In genomic region chr5:143253881-143254486, GRCm38 (mm10) we compare ENCODE assay signal across 8 mouse cellular contexts. TPM values are rescaled to one million over a fixed set of nuclear protein-coding genes. Genes with fewer than 3 reads are reported as not detected.
DNase-seq lines count a peak whose midpoint lies in the region; ATAC-seq lines count a peak whose summit lies in the region.

No protein-coding gene starts in this region.

- peak overlapping the region; percentile 15; the same call in 1 of the 2 replicates for H3K9ac ChIP-seq in heart, embryonic 15.5 days
- H3K9ac ChIP-seq in embryonic facial prominence, embryonic 15.5 days = 0 out of 2 replicates have a peak overlapping the region, but pooled peaks have one; percentile 4
- peak overlapping the region; percentile 57 for H3K9ac ChIP-seq in limb, embryonic 13.5 days

- H3K9me3 ChIP-seq in heart, embryonic 15.5 days (replicated peaks) = no peaks in the 10 kb centered on the region
- no peaks in the 10 kb centered on the region for H3K9me3 ChIP-seq in embryonic facial prominence, embryonic 15.5 days (replicated peaks)
- no peaks in the 10 kb centered on the region for H3K9me3 ChIP-seq in limb, embryonic 13.5 days

- no peak for ATAC-seq in heart, embryonic 15.5 days (replicated peaks; ENCODE audit: insufficient number of reproducible peaks, insufficient read depth, low FRiP score, low read depth)
- ATAC-seq in embryonic facial prominence, embryonic 15.5 days (ENCODE audit: insufficient number of reproducible peaks, low FRiP score, low TSS enrichment, low read depth) = no peak
- ATAC-seq in limb, embryonic 13.5 days (ENCODE audit: low FRiP score, low read depth) = peak; percentile 17; the same call in 1 of the 2 replicates
- ATAC-seq in erythroid progenitor cell, adult 5-6 weeks (replicated peaks; ENCODE audit: low FRiP score, poor library complexity, severe bottlenecking) = no peak

- peaks cover 11% of the 10 kb centered on the region; the same call in 1 of the 2 replicates for H3K36me3 ChIP-seq in heart, embryonic 15.5 days
- H3K36me3 ChIP-seq in embryonic facial prominence, embryonic 15.5 days = peaks cover 46% of the 10 kb centered on the region; the same call in 1 of the 2 replicates
- H3K36me3 ChIP-seq in limb, embryonic 13.5 days = peaks cover 82% of the 10 kb centered on the region

- no peak overlapping the region for H3K27ac ChIP-seq in heart, embryonic 15.5 days
- H3K27ac ChIP-seq in embryonic facial prominence, embryonic 15.5 days (replicated peaks) = no peak overlapping the region
- no peak overlapping the region for H3K27ac ChIP-seq in limb, embryonic 13.5 days

- peak overlapping the region; percentile 79 for H3K4me2 ChIP-seq in heart, embryonic 15.5 days
- peak overlapping the region; percentile 88 for H3K4me2 ChIP-seq in embryonic facial prominence, embryonic 15.5 days (replicated peaks)
- peak overlapping the region; percentile 84 for H3K4me2 ChIP-seq in limb, embryonic 13.5 days (replicated peaks)

- H3K4me1 ChIP-seq in heart, embryonic 15.5 days (replicated peaks) = peaks cover 25% of the 10 kb centered on the region
- H3K4me1 ChIP-seq in embryonic facial prominence, embryonic 15.5 days = peaks cover 20% of the 10 kb centered on the region
- peaks cover 22% of the 10 kb centered on the region for H3K4me1 ChIP-seq in limb, embryonic 13.5 days

- no peak for DNase-seq in heart, adult 9 months (ENCODE audit: low spot score in 2 of 2)
- DNase-seq in WW6 (ENCODE audit: low read depth, low spot score) = peak; percentile 26
- DNase-seq in right cerebral cortex, postnatal 25 days = peak; percentile 68
- DNase-seq in gastrocnemius, postnatal 25 days = no peak

- peak overlapping the region; percentile 47 for H3K4me3 ChIP-seq in heart, embryonic 15.5 days
- peak overlapping the region; percentile 46 for H3K4me3 ChIP-seq in embryonic facial prominence, embryonic 15.5 days (replicated peaks)
- H3K4me3 ChIP-seq in limb, embryonic 13.5 days = peak overlapping the region; percentile 47

- H3K27me3 ChIP-seq in heart, embryonic 15.5 days = peaks cover 86% of the 10 kb centered on the region
- H3K27me3 ChIP-seq in embryonic facial prominence, embryonic 15.5 days = peaks cover 77% of the 10 kb centered on the region
- H3K27me3 ChIP-seq in limb, embryonic 13.5 days = peaks cover 90% of the 10 kb centered on the region

- 8% methylated on average over 74 of the region's 81 CpGs for WGBS in heart, embryonic 15.5 days
- 9% methylated on average over 81 of the region's 81 CpGs for WGBS in embryonic facial prominence, embryonic 15.5 days
- 4% methylated on average over 68 of the region's 81 CpGs for WGBS in limb, embryonic 13.5 days

RNA-seq across cellular contexts. Expression of gene Zfp316, which starts 15.8 kb away (rescaled TPM):
- polyA plus RNA-seq in heart, embryonic 15.5 days (2015; fragmentation: Nextera tagmentation; extraction: Ambion mirVana) = 2.2 and 2.8 TPM in 2 replicates
- 4.4 and 5.2 TPM in 2 replicates for polyA plus RNA-seq in embryonic facial prominence, embryonic 15.5 days (2015; fragmentation: Nextera tagmentation; extraction: Ambion mirVana)
- 4.3 and 4.4 TPM in 2 replicates for polyA plus RNA-seq in limb, embryonic 13.5 days (2015; fragmentation: Nextera tagmentation; extraction: Ambion mirVana)
- total RNA-seq in gastrocnemius, postnatal 25 days (2021) = 1 to 10 TPM; 2.9 to 3.1 TPM
- total RNA-seq in erythroid progenitor cell, adult 5-6 weeks (2015; ENCODE audit: low replicate concordance) = 0.36 TPM in 1 of 2 replicates, not detected in the other
- 0.64 and 0.76 TPM in 2 replicates for total RNA-seq in erythroid progenitor cell, adult 5-6 weeks (2017; ENCODE audit: low replicate concordance)

RNA-seq across cellular contexts. Expression of gene Zfp12, which starts 19.0 kb away (rescaled TPM):
- 6.1 and 8.8 TPM in 2 replicates for polyA plus RNA-seq in heart, embryonic 15.5 days (2015; fragmentation: Nextera tagmentation; extraction: Ambion mirVana)
- 16.9 TPM in 2 replicates for polyA plus RNA-seq in embryonic facial prominence, embryonic 15.5 days (2015; fragmentation: Nextera tagmentation; extraction: Ambion mirVana)
- polyA plus RNA-seq in limb, embryonic 13.5 days (2015; fragmentation: Nextera tagmentation; extraction: Ambion mirVana) = 20.3 and 21.5 TPM in 2 replicates
- total RNA-seq in gastrocnemius, postnatal 25 days (2021) = 1 to 10 TPM; 6.7 to 8.0 TPM
- total RNA-seq in erythroid progenitor cell, adult 5-6 weeks (2015; ENCODE audit: low replicate concordance) = 0.36 TPM in 1 of 2 replicates, not detected in the other
- total RNA-seq in erythroid progenitor cell, adult 5-6 weeks (2017; ENCODE audit: low replicate concordance) = 0.68 and 1.7 TPM in 2 replicates

RNA-seq across cellular contexts. Expression of gene Spdye4a, which starts 27.3 kb away (rescaled TPM):
- polyA plus RNA-seq in heart, embryonic 15.5 days (2015; fragmentation: Nextera tagmentation; extraction: Ambion mirVana) = not detected in 2 replicates
- not detected in 2 replicates for polyA plus RNA-seq in embryonic facial prominence, embryonic 15.5 days (2015; fragmentation: Nextera tagmentation; extraction: Ambion mirVana)
- not detected in 2 replicates for polyA plus RNA-seq in limb, embryonic 13.5 days (2015; fragmentation: Nextera tagmentation; extraction: Ambion mirVana)
- total RNA-seq in gastrocnemius, postnatal 25 days (2021) = not detected
- not detected in 2 replicates for total RNA-seq in erythroid progenitor cell, adult 5-6 weeks (2015; ENCODE audit: low replicate concordance)
- total RNA-seq in erythroid progenitor cell, adult 5-6 weeks (2017; ENCODE audit: low replicate concordance) = not detected in 2 replicates

RNA-seq across cellular contexts. Expression of gene Zfp853, which starts 39.4 kb away (rescaled TPM):
- not detected in 2 replicates for polyA plus RNA-seq in heart, embryonic 15.5 days (2015; fragmentation: Nextera tagmentation; extraction: Ambion mirVana)
- 0.29 and 0.32 TPM in 2 replicates for polyA plus RNA-seq in embryonic facial prominence, embryonic 15.5 days (2015; fragmentation: Nextera tagmentation; extraction: Ambion mirVana)
- 0.28 and 0.33 TPM in 2 replicates for polyA plus RNA-seq in limb, embryonic 13.5 days (2015; fragmentation: Nextera tagmentation; extraction: Ambion mirVana)
- under 1 TPM in 1 of 2 experiments, not detected in 1; 0.28 TPM for total RNA-seq in gastrocnemius, postnatal 25 days (2021)
- total RNA-seq in erythroid progenitor cell, adult 5-6 weeks (2015; ENCODE audit: low replicate concordance) = not detected in 2 replicates
- total RNA-seq in erythroid progenitor cell, adult 5-6 weeks (2017; ENCODE audit: low replicate concordance) = not detected in 2 replicates

Comparison
In these comparisons a context has a peak if more than half of its experiments do, and no peak if none do; other contexts are left out.
1. H3K9ac ChIP-seq: peak in every context shown above with its lines; median percentile 57 in limb, embryonic 13.5 days; 15 in heart, embryonic 15.5 days; 4 in embryonic facial prominence, embryonic 15.5 days.
2. DNase-seq: peak in WW6 (single experiment) and right cerebral cortex, postnatal 25 days (single experiment); none in heart, adult 9 months (0 of 2) and gastrocnemius, postnatal 25 days (single experiment).
3. Peak in every context shown above with its lines, with median percentiles within 50 percentile points of each other: H3K4me2 ChIP-seq and H3K4me3 ChIP-seq.